Mouse (Mus musculus): ENCODE measurements around the gene Mettl27. TPM values are rescaled to one million over a fixed set of nuclear protein-coding genes. Genes with fewer than 3 reads are reported as not detected.

Gene Mettl27
- polyA plus RNA-seq, 1 experiment from 2014 or later, result 14.8 TPM

GRCm38 (mm10) chr5:134983111-134983510 lies 50.9 kb downstream of the Mettl27 start:
- H3K9me3 ChIP-seq, result no peaks in the 10 kb centered on the region
- no peaks in the 10 kb centered on the region for H3K36me3 ChIP-seq (replicated peaks)
- peaks cover 49% of the 10 kb centered on the region for H3K4me1 ChIP-seq
- no peak overlapping the region for H3K4me3 ChIP-seq
- H3K27ac ChIP-seq (replicated peaks), result no peak overlapping the region
- no peak for DNase-seq (ENCODE audit: low spot score)
- 86% methylated on average over 1 of the region's 1 CpGs for WGBS
- H3K27me3 ChIP-seq (replicated peaks; ENCODE audit: low read depth, poor library complexity, severe bottlenecking), result peaks cover 51% of the 10 kb centered on the region

GRCm38 (mm10) chr5:134983771-134984170 lies 51.6 kb downstream of the Mettl27 start:
- WGBS, result 8% methylated on average over 3 of the region's 3 CpGs
- peaks cover 57% of the 10 kb centered on the region for H3K27me3 ChIP-seq (replicated peaks; ENCODE audit: low read depth, poor library complexity, severe bottlenecking)
- H3K4me1 ChIP-seq, result peaks cover 49% of the 10 kb centered on the region
- peak; percentile 36 for DNase-seq (ENCODE audit: low spot score)
- H3K9me3 ChIP-seq, result no peaks in the 10 kb centered on the region
- no peak overlapping the region for H3K4me3 ChIP-seq
- H3K36me3 ChIP-seq (replicated peaks), result no peaks in the 10 kb centered on the region
- 0 out of 2 replicates have a peak overlapping the region, but pooled peaks have one; percentile 37 for H3K27ac ChIP-seq (replicated peaks)

- Histone ChIP-seq H3K4me3 (peak within 1 kb of the TSS; percentile 50), H3K27ac (replicated peaks) (peak within 1 kb of the TSS; percentile 65), H3K4me1 (peaks cover 57% of the 10 kb centered on the region), H3K9me3 (no peaks in the 10 kb centered on the region), H3K36me3 (replicated peaks) (no peaks in the 10 kb centered on the region), H3K27me3 (replicated peaks; ENCODE audit: low read depth, poor library complexity, severe bottlenecking) (peaks cover 70% of the 10 kb centered on the region)
- WGBS, result 1% methylated on average over 25 of the region's 25 CpGs
- DNase-seq (ENCODE audit: low spot score), result peak; percentile 58
Observed at GRCm38 (mm10) chr5:134985633-134986297, 53.6 kb downstream of the Mettl27 start, which contains the start of gene Cldn3. Gene Cldn3 (plus strand): TSS chr5:134986214.

GRCm38 (mm10) chr5:134986298-134987268 lies 54.4 kb downstream of the Mettl27 start:
- 3% methylated on average over 79 of the region's 79 CpGs for WGBS
- DNase-seq (ENCODE audit: low spot score), result peak; percentile 62
- peaks cover 70% of the 10 kb centered on the region for H3K27me3 ChIP-seq (replicated peaks; ENCODE audit: low read depth, poor library complexity, severe bottlenecking)
- no peaks in the 10 kb centered on the region for H3K36me3 ChIP-seq (replicated peaks)
- H3K27ac ChIP-seq (replicated peaks), result peak overlapping the region; percentile 65
- peaks cover 52% of the 10 kb centered on the region for H3K4me1 ChIP-seq
- no peaks in the 10 kb centered on the region for H3K9me3 ChIP-seq
- H3K4me3 ChIP-seq, result peak overlapping the region; percentile 50

- no peak overlapping the region for H3K4me3 ChIP-seq
- H3K36me3 ChIP-seq (replicated peaks), result no peaks in the 10 kb centered on the region
- no peak for DNase-seq (ENCODE audit: low spot score)
- H3K27me3 ChIP-seq (replicated peaks; ENCODE audit: low read depth, poor library complexity, severe bottlenecking), result peaks cover 59% of the 10 kb centered on the region
- H3K9me3 ChIP-seq, result no peaks in the 10 kb centered on the region
- no peak overlapping the region for H3K27ac ChIP-seq (replicated peaks)
- H3K4me1 ChIP-seq, result peaks cover 39% of the 10 kb centered on the region
- 78% methylated on average over 11 of the region's 11 CpGs for WGBS
Observed at GRCm38 (mm10) chr5:134989166-134989565, 57.0 kb downstream of the Mettl27 start.

GRCm38 (mm10) chr5:134989741-134990140 lies 57.6 kb downstream of the Mettl27 start:
- Histone ChIP-seq H3K4me1 (peaks cover 33% of the 10 kb centered on the region), H3K27me3 (replicated peaks; ENCODE audit: low read depth, poor library complexity, severe bottlenecking) (peaks cover 53% of the 10 kb centered on the region), H3K4me3 (no peak overlapping the region), H3K27ac (replicated peaks) (no peak overlapping the region), H3K36me3 (replicated peaks) (no peaks in the 10 kb centered on the region), H3K9me3 (no peaks in the 10 kb centered on the region)
- DNase-seq (ENCODE audit: low spot score), result peak; percentile 27
- 48% methylated on average over 6 of the region's 6 CpGs for WGBS

Other genes starting within 250 kb of the Mettl27 start
- gene Limk1, start 243.8 kb upstream of the Mettl27 start, polyA plus RNA-seq (2016; fragmentation: Nextera tagmentation; extraction: Ambion mirVana), result 5.7 and 5.9 TPM in 2 replicates
- 2.4 and 3.9 TPM in 2 replicates for gene Eln, start 185.0 kb upstream of the Mettl27 start, polyA plus RNA-seq (2016; fragmentation: Nextera tagmentation; extraction: Ambion mirVana)
- gene Tmem270, start 25.6 kb upstream of the Mettl27 start, polyA plus RNA-seq (2016; fragmentation: Nextera tagmentation; extraction: Ambion mirVana), result not detected in 2 replicates
- 2.1 and 2.8 TPM in 2 replicates for gene Cldn13, start 16.8 kb upstream of the Mettl27 start, polyA plus RNA-seq (2016; fragmentation: Nextera tagmentation; extraction: Ambion mirVana)
- gene Cldn4, start 14.6 kb downstream of the Mettl27 start, polyA plus RNA-seq (2016; fragmentation: Nextera tagmentation; extraction: Ambion mirVana), result 16.7 and 17.5 TPM in 2 replicates
- 18.2 and 18.8 TPM in 2 replicates for gene Cldn3, start 53.8 kb downstream of the Mettl27 start, polyA plus RNA-seq (2016; fragmentation: Nextera tagmentation; extraction: Ambion mirVana)
- 39.6 and 41.7 TPM in 2 replicates for gene Abhd11, start 76.8 kb downstream of the Mettl27 start, polyA plus RNA-seq (2016; fragmentation: Nextera tagmentation; extraction: Ambion mirVana)
- 13.5 and 13.8 TPM in 2 replicates for gene Stx1a, start 91.1 kb downstream of the Mettl27 start, polyA plus RNA-seq (2016; fragmentation: Nextera tagmentation; extraction: Ambion mirVana)
- gene Dnajc30, start 131.8 kb downstream of the Mettl27 start, polyA plus RNA-seq (2016; fragmentation: Nextera tagmentation; extraction: Ambion mirVana), result 27.0 and 27.4 TPM in 2 replicates
- 190 and 194 TPM in 2 replicates for gene Bud23, start 132.6 kb downstream of the Mettl27 start, polyA plus RNA-seq (2016; fragmentation: Nextera tagmentation; extraction: Ambion mirVana)
- 9.2 and 9.5 TPM in 2 replicates for gene Vps37d, start 145.9 kb downstream of the Mettl27 start, polyA plus RNA-seq (2016; fragmentation: Nextera tagmentation; extraction: Ambion mirVana)
- 3.5 and 3.8 TPM in 2 replicates for gene Mlxipl, start 157.5 kb downstream of the Mettl27 start, polyA plus RNA-seq (2016; fragmentation: Nextera tagmentation; extraction: Ambion mirVana)
- 21.3 and 22.2 TPM in 2 replicates for gene Tbl2, start 217.3 kb downstream of the Mettl27 start, polyA plus RNA-seq (2016; fragmentation: Nextera tagmentation; extraction: Ambion mirVana)
- gene Bcl7b, start 235.9 kb downstream of the Mettl27 start, polyA plus RNA-seq (2016; fragmentation: Nextera tagmentation; extraction: Ambion mirVana), result 44.6 and 48.5 TPM in 2 replicates